Mouse (Mus musculus): ENCODE results near the gene Btnl2.

- TF ChIP-seq POLR2A (IDR thresholded peaks at IDR 0.05; ENCODE audit: control insufficient read depth, low read depth, low read length) (no peak), CTCF (IDR thresholded peaks at IDR 0.05; ENCODE audit: control insufficient read depth, insufficient read depth, insufficient replicate concordance, low read depth, low read length) (no peak)
Measured at GRCm38 (mm10) chr17:34309225-34309624, 45.4 kb upstream of the Btnl2 start.

Data from testis, adult 2 months (tissue).